Mouse (Mus musculus) hematopoietic stem cell, adult 5-6 weeks (primary cell): ENCODE results near the gene Reg4. TPM values are rescaled to one million over a fixed set of nuclear protein-coding genes. Genes with fewer than 3 reads are reported as not detected.

Experiments
- ATAC-seq, 2 experiments: fragments of 125-278 bp in 1 of 2; replicated peaks in 1 of 2; 2 replicates each; pipeline ENCODE4 v1.8.0; 2016 to 2017; ENCODE audit warnings: inconsistent platforms in 2 of 2, mild to moderate bottlenecking in 2 of 2, moderate number of reproducible peaks in 2 of 2, low read depth in 1 of 2, moderate TSS enrichment in 1 of 2; ENCODE audit not compliant: low FRiP score in 2 of 2, poor library complexity in 2 of 2, severe bottlenecking in 2 of 2, insufficient read depth in 1 of 2, low TSS enrichment in 1 of 2
- total RNA-seq: library from RNA; stranded (forward); fragments of 172-1452, 232-1000 nt; gene quantifications from 2 replicates; pipeline ENCODE4 v1.2.3, GENCODE M21; 2017

Gene Reg4
- total RNA-seq, 1 experiment from 2014 or later, result not detected

DNA sequence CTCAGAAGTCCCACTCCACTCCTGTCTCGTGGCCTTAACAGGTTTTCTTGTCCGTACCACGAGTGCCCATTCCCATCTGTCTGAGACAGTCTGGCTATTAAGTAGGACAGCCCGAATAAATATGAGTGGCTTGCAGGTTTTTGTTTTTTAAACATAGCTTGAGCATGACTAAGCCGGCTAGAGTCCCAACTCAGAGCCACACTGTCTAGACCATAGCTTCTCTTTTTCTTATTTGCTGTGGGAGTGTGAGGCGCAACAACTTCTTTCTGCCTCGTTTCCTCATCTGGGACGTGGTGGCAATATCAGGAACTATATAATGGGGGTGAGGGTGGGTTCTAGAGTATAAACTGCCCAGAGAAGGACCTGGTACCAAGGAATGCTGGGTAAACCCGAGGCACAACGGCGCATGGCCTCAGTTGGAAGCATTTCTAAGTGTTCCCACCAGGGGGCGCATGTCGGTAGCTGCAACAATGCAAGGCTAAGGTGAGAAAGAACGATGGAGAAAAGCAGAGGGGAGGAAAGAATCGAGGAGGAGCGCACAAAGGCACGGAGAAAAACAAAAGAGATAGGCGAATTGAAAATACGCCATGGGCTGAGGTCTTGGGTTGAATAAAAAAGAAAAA lies 5.1 kb downstream of the Reg4 start:
- ATAC-seq, result peak; percentile 67 to 88

DNA sequence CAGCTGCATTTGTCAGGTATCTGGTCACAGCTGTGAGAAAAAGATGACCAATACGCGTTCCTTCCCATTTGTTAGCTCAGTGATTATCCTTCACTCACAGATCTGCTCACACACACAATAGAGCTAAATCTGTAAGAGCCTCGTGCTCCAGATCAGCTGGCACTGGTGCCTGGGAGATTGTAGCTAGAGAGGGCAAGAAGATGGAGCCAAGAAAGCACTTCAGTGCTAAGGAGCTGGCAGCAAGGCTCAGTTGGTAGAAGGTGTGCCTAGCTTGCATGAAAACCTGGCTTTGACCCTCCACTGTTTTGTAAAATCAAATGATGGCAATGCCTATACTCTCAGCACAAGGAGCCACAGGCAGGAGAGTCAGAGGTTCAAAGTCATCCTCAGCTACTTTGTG lies 5.8 kb downstream of the Reg4 start:
- ATAC-seq, result no peak

DNA sequence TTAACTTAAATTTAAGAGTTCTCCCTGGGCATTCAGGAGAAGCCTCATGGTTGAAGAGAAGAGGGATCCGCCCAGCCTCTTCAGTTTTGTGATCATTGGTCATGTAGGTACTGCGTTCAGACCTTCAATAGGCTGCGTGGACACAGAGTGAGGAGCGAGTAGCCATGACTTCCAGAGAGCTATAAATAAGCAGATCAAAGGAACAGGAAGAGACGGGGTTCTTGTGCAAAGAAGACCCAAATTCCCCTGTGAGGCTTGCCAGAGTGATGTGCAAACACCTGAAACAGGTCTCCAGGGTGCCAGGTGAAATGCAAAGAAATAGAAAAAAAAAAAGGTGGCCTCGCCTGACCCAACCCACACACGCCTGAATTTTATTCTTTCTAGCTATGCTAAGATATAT lies 8.0 kb downstream of the Reg4 start:
- no peak for ATAC-seq

- no peak for ATAC-seq
Observed at GRCm38 (mm10) chr3:98233504-98233903, 11.5 kb downstream of the Reg4 start.

DNA sequence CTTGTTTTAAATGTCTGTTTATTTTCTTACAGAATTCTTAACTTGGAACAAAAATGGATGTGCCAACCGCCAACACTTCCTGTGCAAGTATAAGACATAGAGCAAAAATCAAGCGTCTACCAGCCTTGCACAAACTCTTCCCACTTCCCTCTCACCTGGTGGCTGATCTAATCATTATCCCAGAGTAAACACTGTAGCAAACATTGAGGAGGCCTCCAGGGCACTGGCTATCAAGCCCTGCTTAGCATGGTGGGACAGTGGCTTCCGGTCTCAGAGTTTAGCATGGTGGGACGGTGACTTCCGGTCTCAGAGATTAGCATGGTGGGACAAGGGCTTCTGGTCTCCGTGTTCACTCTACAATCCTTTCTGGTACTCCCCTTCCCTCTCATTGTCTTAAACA lies 14.3 kb downstream of the Reg4 start:
- ATAC-seq, result no peak

DNA sequence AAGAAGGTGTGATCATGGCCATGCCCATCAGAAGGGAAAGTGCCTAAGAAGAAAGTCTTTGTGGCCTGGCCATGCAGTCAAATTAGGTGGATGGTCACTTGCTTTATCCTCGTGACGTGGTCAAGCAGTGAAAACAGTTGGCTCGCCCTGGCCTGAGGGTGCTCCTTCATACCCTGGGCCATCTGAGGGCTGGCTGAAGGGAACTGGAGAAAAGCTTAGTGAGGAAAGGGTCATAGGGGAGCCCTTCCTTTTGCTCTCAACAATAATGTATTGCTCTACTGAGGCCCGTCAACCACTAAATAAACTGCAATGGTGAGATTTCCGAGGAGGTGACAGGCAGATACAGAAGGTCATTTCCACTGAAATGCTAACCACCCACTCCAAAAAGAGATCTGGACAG lies 15.3 kb downstream of the Reg4 start:
- ATAC-seq, result no peak

DNA sequence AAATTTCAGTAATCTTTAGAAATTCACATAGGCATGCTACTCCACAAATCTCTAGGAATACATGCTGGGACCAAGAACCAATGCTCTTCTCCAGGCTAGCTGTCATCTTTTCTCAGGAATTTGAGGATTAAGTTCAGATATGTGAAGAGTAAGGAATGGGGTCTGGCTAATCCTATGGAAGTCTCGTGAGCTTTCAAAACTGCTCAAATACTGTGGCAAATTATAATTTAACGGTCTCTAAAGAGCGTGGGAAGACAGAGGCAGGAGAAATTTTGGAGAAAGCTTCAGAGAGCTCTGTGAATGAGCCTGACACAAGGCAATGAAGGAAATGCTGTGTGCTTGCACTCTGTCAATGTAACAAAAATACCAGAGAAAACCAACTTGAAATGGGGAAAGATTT lies 16.2 kb downstream of the Reg4 start:
- ATAC-seq, result no peak

DNA sequence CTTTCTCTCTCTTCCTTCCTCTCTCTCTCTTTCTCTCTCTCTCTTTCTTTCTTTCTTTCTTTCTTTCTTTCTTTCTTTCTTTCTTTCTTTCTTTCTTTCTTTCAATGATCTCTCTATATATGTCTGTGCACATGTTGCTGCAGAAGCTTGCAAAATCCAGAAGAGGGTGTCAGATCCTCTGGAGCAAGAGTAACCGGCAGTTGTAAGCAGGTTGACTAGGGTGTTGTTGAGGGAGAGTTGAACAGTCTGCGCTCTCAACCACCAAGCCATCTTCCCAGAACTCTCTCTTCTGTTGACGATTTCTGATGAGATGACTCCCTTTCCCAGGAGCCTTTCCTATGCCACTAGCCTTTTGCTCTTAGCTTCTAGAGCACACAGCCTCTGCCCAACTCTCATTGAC lies 20.1 kb downstream of the Reg4 start:
- no peak for ATAC-seq

GRCm38 (mm10) chr3:98242458-98243037 lies 20.6 kb downstream of the Reg4 start:
- no peak for ATAC-seq

DNA sequence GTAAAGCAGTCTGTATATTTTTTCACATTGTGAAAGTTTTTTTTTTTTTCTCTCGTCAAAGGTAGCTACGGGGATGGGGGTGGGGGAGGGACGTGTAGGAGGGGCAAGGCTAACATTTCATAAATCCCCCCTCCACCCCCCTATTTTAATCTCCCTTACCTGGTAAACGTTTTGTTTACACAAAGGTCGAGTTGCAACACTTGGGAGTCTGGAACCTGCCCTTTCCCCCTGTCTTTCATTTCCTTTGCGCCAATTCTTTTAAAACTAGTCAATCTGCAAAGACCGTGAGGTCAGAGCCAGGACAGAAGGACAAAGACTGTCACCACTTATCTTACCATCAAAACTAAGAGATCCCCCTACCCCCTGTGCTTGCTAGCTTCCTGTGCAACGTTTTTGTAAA lies 23.9 kb downstream of the Reg4 start:
- no peak for ATAC-seq

DNA sequence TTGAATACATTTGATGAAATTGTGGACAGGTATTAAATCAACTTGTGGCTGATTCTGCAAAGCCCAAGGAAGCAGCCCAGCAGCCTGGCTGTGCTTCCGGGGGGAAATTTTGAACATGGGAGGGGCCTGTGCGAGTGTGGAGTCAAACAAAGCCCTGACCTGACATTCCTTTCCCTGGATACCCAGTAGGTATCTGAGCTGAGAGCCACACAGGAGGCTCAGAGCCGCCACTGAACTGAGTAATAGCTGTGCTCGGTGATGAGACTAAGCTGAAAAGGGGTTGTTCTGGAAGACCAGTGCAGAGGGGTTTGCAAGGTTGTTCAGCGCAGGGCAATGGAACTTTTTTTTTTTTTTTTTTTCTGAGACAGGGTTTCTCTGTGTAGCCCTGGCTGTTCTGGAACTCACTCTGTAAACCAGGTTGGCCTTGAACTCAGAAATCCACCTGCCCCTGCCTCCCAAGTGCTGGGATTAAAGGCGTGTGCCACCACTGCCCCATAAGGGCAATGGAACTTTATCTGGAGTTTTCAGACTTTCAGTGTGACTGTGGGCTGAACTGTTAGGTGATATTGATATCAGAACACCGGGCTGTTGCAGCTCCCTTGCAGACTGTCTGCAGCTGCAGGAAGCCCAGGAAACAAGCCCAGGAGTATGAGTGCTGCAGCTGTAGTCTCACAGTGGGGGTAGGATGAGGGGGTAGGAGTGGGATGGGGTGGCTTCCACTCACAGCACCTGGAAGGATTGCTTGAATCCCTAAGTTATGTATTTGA lies 25.2 kb downstream of the Reg4 start:
- no peak for ATAC-seq

GRCm38 (mm10) chr3:98249378-98249777 lies 27.4 kb downstream of the Reg4 start:
- no peak for ATAC-seq

GRCm38 (mm10) chr3:98249833-98250448 lies 28.0 kb downstream of the Reg4 start:
- ATAC-seq, result peak; percentile 36 to 46; a peak in 3 of 4 replicates

DNA sequence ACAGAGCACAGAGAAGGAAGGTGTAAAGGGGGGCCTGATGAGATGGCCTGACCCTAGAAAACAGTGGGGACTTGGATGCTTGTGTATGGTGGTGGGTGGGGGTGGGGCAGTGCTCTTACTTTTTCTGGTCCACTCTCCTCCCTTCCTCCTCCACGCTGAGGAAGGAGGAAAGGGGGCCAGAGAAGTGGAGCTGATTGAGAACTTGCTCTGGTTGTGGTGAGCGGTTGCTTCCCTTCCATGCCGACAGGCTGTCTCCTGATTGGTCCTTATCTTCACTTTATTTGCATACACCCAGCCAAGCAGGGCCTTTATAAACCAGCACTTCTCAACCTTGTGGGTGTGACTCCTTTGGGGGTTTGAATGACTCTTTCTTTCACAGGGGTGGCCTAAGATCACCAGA lies 32.1 kb downstream of the Reg4 start:
- ATAC-seq, result no peak

- no peak for ATAC-seq
Observed at GRCm38 (mm10) chr3:98254656-98255583, 33.0 kb downstream of the Reg4 start.

DNA sequence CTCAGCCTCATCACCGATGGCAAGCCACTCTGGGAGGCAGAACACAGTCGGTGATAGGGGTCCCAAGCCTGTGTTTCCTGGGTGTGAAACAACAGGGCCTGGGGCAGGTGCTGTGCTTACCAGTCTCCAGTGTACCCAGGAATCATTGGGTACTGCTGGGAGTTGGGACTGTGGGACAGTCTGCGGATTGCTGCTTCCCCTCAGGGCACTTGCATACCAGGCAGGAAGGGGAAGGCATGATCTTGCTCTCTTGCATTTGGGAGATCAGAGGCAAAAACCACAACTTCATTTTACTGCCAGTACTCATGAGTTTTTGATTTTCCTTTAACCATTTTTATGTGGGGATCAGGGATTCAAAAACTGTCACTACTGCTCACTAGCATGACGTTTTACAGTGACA lies 36.8 kb downstream of the Reg4 start:
- ATAC-seq, result peak; percentile 71 to 82

DNA sequence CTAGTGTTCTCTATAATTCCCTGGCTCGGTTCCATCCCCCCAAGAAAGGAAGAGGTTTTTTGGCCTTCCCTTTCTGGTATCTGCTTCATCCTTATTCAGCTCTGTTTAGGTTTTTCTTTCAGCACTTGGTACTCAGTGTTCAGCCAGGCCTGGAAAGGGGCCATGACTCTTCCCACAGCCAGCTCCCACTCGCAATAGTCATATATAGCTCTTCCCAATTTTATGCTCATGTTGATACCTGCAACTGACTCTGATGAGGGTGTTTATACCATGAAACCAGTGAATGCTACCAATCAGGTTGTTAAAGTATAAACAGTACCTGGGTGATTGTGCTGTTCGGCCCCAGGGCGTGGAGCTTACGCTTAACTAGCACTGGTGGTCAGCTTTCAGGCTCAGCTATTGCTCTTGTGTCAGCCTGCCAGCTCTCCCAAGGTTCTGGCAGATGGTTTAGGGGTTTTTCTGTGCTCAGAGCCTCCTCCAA lies 37.4 kb downstream of the Reg4 start:
- no peak for ATAC-seq
